Mouse (Mus musculus) liver, postnatal 0 days (tissue): Measurements from ENCODE around the gene Rab3gap2. TPM values are rescaled to one million over a fixed set of nuclear protein-coding genes. Genes with fewer than 3 reads are reported as not detected.

Source experiments
- ATAC-seq: fragments of 200-750 bp; cut with Nextera tagmentation; 2 replicates; pipeline ENCODE4 v1.8.0; 2017; ENCODE audit warnings: mild to moderate bottlenecking, moderate library complexity
- DNase-seq: peaks from one replicate; pipeline ENCODE4 v3.0.0-alpha.2; 2016
- H3K27ac ChIP-seq: fragments of 300-500 bp; sonication (generic); 2 replicates; pipeline ENCODE4 v1.5.1; 2014; ENCODE audit warnings: antibody characterized with exemption, moderate library complexity, mild to moderate bottlenecking, low read depth
- H3K27me3 ChIP-seq: fragments of 300-500 bp; sonication (generic); 2 replicates; pipeline ENCODE4 v1.6.1; 2014; ENCODE audit warnings: low read length, control low read depth, mixed read lengths; ENCODE audit not compliant: insufficient read depth
- H3K36me3 ChIP-seq: fragments of 300-500 bp; sonication (generic); replicated peaks from 2 replicates; pipeline ENCODE4 v1.6.1; 2014; ENCODE audit warnings: mild to moderate bottlenecking, control low read depth, low read length, moderate library complexity, mixed read lengths; ENCODE audit not compliant: insufficient read depth
- H3K4me1 ChIP-seq: fragments of 300-500 bp; sonication (generic); 2 replicates; pipeline ENCODE4 v1.6.1; 2014; ENCODE audit warnings: antibody characterized with exemption, mild to moderate bottlenecking, control low read depth; ENCODE audit not compliant: insufficient read depth
- H3K4me2 ChIP-seq: fragments of 300-500 bp; sonication (generic); 2 replicates; pipeline ENCODE4 v1.6.1; 2014; ENCODE audit warnings: low read depth, mild to moderate bottlenecking, low read length, moderate library complexity, mixed read lengths
- H3K4me3 ChIP-seq: fragments of 300-500 bp; sonication (generic); 2 replicates; pipeline ENCODE4 v1.5.1; 2014; ENCODE audit warnings: low read depth, low read length
- H3K9ac ChIP-seq: fragments of 300-500 bp; sonication (generic); replicated peaks from 2 replicates; pipeline ENCODE4 v1.6.1; 2014; ENCODE audit warnings: mild to moderate bottlenecking, moderate library complexity
- H3K9me3 ChIP-seq: fragments of 300-500 bp; sonication (generic); 2 replicates; pipeline ENCODE4 v1.6.1; 2016; ENCODE audit warnings: mild to moderate bottlenecking, control low read depth, low read length, mixed read lengths
- CTCF ChIP-seq: sonication (generic); IDR thresholded peaks from 2 replicates; pipeline ENCODE4 v1.5.1; 2016; ENCODE audit warnings: antibody characterized with exemption, low read depth
- EP300 ChIP-seq: IDR thresholded peaks from 2 replicates; pipeline ENCODE4 v1.6.1; 2016; ENCODE audit warnings: antibody characterized with exemption, low read depth, mild to moderate bottlenecking
- WGBS: fragments of 180-500 bp; shearing (Covaris S2); extraction: QIAGEN DNeasy Blood & Tissue Kit; methylation state at CpG from one replicate; pipeline ENCODE4 v1.1.7; 2014; ENCODE audit not compliant: insufficient replicate concordance; 5-methylcytosine and 5-hydroxymethylcytosine counted together
- polyA plus RNA-seq: library from polyadenylated mRNA; unstranded; fragments of >200 nt; fragmentation: Nextera tagmentation; extraction: Ambion mirVana; gene quantifications from 2 replicates; pipeline ENCODE4 v1.2.1, GENCODE M21; 2015

Rab3gap2 gene
- polyA plus RNA-seq, 1 experiment from 2014 or later, result 7.3 TPM

- ATAC-seq, result no peak
These were observed 14.0 kb upstream of the Rab3gap2 start for GRCm38 (mm10) chr1:185189901-185190300.

DNA sequence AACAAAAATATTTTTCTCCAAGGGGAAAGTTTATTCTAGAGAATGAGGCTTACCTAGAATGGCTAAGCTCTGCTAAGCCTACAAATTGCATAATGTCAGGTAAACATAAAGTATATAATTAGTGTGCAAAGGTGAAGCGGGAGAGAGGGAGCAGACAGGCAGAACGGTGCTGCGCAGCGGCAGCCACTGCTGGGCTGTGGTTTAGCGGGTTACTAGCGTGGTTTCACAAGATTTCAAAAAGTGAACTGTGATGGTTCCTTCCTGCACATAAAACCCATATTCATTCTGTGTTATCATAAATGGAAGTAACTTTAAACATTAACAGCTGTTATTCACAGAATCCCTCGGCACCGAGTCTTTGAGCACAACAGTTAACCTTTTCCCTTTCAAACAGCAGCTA, 11.8 kb upstream of the Rab3gap2 start:
- no peaks in the 10 kb centered on the region for H3K36me3 ChIP-seq
- ATAC-seq (peak; percentile 67), DNase-seq (no peak)
- H3K27ac ChIP-seq, result no peak overlapping the region
- TF ChIP-seq CTCF (no peak), EP300 (no peak)
- WGBS, result 21% methylated on average over 8 of the region's 8 CpGs
- H3K4me3 ChIP-seq, result no peak overlapping the region
- no peaks in the 10 kb centered on the region for H3K9me3 ChIP-seq
- H3K9ac ChIP-seq, result no peak overlapping the region
- no peaks in the 10 kb centered on the region; the same call in 1 of the 2 replicates for H3K4me1 ChIP-seq
- no peak overlapping the region for H3K4me2 ChIP-seq
- no peaks in the 10 kb centered on the region for H3K27me3 ChIP-seq

More at GRCm38 (mm10) chr1:185189901-185190300, 14.0 kb upstream of the Rab3gap2 start:
- Histone ChIP-seq H3K27me3 (no peaks in the 10 kb centered on the region), H3K9me3 (no peaks in the 10 kb centered on the region), H3K4me3 (no peak overlapping the region), H3K36me3 (no peaks in the 10 kb centered on the region), H3K4me1 (no peaks in the 10 kb centered on the region; the same call in 1 of the 2 replicates), H3K9ac (no peak overlapping the region), H3K4me2 (no peak overlapping the region), H3K27ac (no peak overlapping the region)
- DNase-seq, result no peak
- 78% methylated on average over 9 of the region's 9 CpGs for WGBS
- TF ChIP-seq CTCF (no peak), EP300 (no peak)

- WGBS, result 7% methylated on average over 10 of the region's 10 CpGs
- H3K4me3 ChIP-seq, result no peak overlapping the region
- DNase-seq (peak; percentile 39), ATAC-seq (peak; percentile 70)
- H3K36me3 ChIP-seq, result no peaks in the 10 kb centered on the region
- no peak overlapping the region for H3K9ac ChIP-seq
- no peaks in the 10 kb centered on the region for H3K27me3 ChIP-seq
- no peak overlapping the region for H3K27ac ChIP-seq
- TF ChIP-seq CTCF (peak; percentile 91), EP300 (no peak)
- no peaks in the 10 kb centered on the region for H3K9me3 ChIP-seq
- no peaks in the 10 kb centered on the region; the same call in 1 of the 2 replicates for H3K4me1 ChIP-seq
- H3K4me2 ChIP-seq, result no peak overlapping the region; the same call in 1 of the 2 replicates
These were observed 10.4 kb upstream of the Rab3gap2 start for GRCm38 (mm10) chr1:185193509-185193908.

GRCm38 (mm10) chr1:185196323-185196722, 7.6 kb upstream of the Rab3gap2 start:
- H3K4me2 ChIP-seq, result no peak overlapping the region
- H3K9ac ChIP-seq, result no peak overlapping the region
- 19% methylated on average over 3 of the region's 3 CpGs for WGBS
- no peaks in the 10 kb centered on the region for H3K27me3 ChIP-seq
- no peak for TF ChIP-seq CTCF
- TF ChIP-seq EP300, result no peak
- H3K4me1 ChIP-seq, result no peaks in the 10 kb centered on the region; the same call in 1 of the 2 replicates
- DNase-seq (no peak), ATAC-seq (no peak)
- no peaks in the 10 kb centered on the region for H3K9me3 ChIP-seq
- no peak overlapping the region for H3K4me3 ChIP-seq
- H3K27ac ChIP-seq, result no peak overlapping the region
- no peaks in the 10 kb centered on the region for H3K36me3 ChIP-seq

DNA sequence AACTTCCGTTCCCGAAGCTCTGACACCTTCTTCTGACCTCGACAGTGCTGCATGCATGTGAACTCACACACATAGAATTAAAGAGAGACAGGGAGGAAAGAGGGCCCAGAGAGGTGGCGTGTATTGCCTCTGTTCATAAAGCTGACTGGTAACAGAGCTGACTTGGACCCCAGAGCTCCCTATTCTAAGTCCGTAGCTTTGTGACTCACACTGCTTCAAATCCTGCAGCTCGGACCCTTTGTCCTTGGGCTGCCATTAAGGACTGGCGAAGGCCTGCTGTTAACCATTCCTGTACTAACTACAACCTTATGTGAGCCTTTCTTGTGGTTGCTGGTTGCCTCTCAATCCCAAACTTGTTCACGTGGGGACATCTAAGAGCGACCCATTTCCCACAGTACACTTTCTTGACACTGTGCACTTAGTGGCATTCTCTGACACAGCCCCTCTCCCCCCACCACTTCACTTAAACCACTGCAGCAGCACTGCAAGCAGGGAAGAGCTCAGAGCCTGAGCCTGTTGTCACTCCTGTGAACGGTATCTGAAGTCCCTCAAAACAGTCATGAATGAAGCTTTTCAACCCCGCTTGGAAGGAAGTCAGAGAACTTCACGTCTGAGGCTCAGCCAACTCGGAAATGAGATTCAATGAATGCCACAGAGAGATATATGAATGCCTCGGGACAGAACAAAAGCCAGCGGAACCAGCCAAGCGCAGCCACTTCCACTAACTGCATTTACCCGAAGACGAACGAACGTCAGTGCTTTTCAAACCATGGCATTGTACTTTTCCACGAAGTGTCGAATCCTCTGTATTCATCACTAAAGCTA, 3.1 kb upstream of the Rab3gap2 start:
- Histone ChIP-seq H3K36me3 (no peaks in the 10 kb centered on the region), H3K9me3 (no peaks in the 10 kb centered on the region), H3K27ac (no peak overlapping the region), H3K4me3 (no peak overlapping the region), H3K9ac (no peak overlapping the region), H3K4me2 (no peak overlapping the region), H3K4me1 (peaks cover 14% of the 10 kb centered on the region), H3K27me3 (no peaks in the 10 kb centered on the region)
- WGBS, result 55% methylated on average over 22 of the region's 22 CpGs
- TF ChIP-seq EP300 (no peak), CTCF (no peak)
- ATAC-seq (no peak), DNase-seq (no peak)

GRCm38 (mm10) chr1:185201994-185202393, 1.9 kb upstream of the Rab3gap2 start:
- Histone ChIP-seq H3K36me3 (no peaks in the 10 kb centered on the region), H3K4me1 (peaks cover 21% of the 10 kb centered on the region), H3K4me3 (no peak overlapping the region), H3K9me3 (no peaks in the 10 kb centered on the region), H3K9ac (no peak overlapping the region), H3K4me2 (no peak overlapping the region), H3K27ac (no peak overlapping the region), H3K27me3 (no peaks in the 10 kb centered on the region)
- WGBS, result 82% methylated on average over 2 of the region's 2 CpGs
- DNase-seq, result no peak
- no peak for TF ChIP-seq CTCF
- no peak for TF ChIP-seq EP300
- ATAC-seq, result no peak
